Mouse (Mus musculus): Measurements from ENCODE around the gene Sh2b3.

- TF ChIP-seq POLR2A (IDR thresholded peaks at IDR 0.05; ENCODE audit: borderline replicate concordance, low read depth, low read length) (no peak), CTCF (IDR thresholded peaks at IDR 0.05; ENCODE audit: low read depth, low read length) (no peak)
Observed at GRCm38 (mm10) chr5:121870832-121871231, 33.4 kb upstream of the Sh2b3 start.
